Mouse (Mus musculus) limb, embryonic 10.5 days (tissue): ENCODE results near the gene Slc17a8. TPM values are rescaled to one million over a fixed set of nuclear protein-coding genes. Genes with fewer than 3 reads are reported as not detected.
A peak's percentile ranks its signal among the peaks of the same experiment; 100 is the strongest.
"Not testable (repeated sequence)": the region's sequence is repeated elsewhere in the genome, so short reads cannot be mapped to it uniquely, and the experiment has no call there.

Experiments
- DNase-seq: peaks from one replicate; pipeline ENCODE4 v3.0.0-alpha.2; 2017; ENCODE audit warnings: low spot score
- H3K27ac ChIP-seq: fragments of 300-500 bp; sonication (generic); 2 replicates; pipeline ENCODE4 v1.5.1; 2016; ENCODE audit warnings: mild to moderate bottlenecking
- H3K27me3 ChIP-seq: fragments of 300-500 bp; sonication (generic); 2 replicates; pipeline ENCODE4 v1.6.1; 2016; ENCODE audit warnings: low read depth, mild to moderate bottlenecking; ENCODE audit not compliant: poor library complexity, severe bottlenecking
- H3K36me3 ChIP-seq: fragments of 300-500 bp; sonication (generic); 2 replicates; pipeline ENCODE4 v1.6.1; 2016; ENCODE audit warnings: mild to moderate bottlenecking, moderate library complexity
- H3K4me1 ChIP-seq: fragments of 300-500 bp; sonication (generic); 2 replicates; pipeline ENCODE4 v1.6.1; 2016
- H3K4me3 ChIP-seq: fragments of 300-500 bp; sonication (generic); 2 replicates; pipeline ENCODE4 v1.5.1; 2016; ENCODE audit warnings: mild to moderate bottlenecking, moderate library complexity
- H3K9me3 ChIP-seq: fragments of 300-500 bp; sonication (generic); replicated peaks from 2 replicates; pipeline ENCODE4 v1.6.1; 2016; ENCODE audit warnings: mild to moderate bottlenecking
- WGBS: fragments of 180-500 bp; shearing (Covaris S2); methylation state at CpG from one replicate; pipeline ENCODE4 v1.1.7; 2016; 5-methylcytosine and 5-hydroxymethylcytosine counted together
- polyA plus RNA-seq: library from polyadenylated mRNA; unstranded; fragments of >200 nt; fragmentation: Nextera tagmentation; extraction: Ambion mirVana; gene quantifications from 2 replicates; pipeline ENCODE4 v1.2.1, GENCODE M21; 2016

Slc17a8 gene
- polyA plus RNA-seq = not detected in 2 replicates

DNA sequence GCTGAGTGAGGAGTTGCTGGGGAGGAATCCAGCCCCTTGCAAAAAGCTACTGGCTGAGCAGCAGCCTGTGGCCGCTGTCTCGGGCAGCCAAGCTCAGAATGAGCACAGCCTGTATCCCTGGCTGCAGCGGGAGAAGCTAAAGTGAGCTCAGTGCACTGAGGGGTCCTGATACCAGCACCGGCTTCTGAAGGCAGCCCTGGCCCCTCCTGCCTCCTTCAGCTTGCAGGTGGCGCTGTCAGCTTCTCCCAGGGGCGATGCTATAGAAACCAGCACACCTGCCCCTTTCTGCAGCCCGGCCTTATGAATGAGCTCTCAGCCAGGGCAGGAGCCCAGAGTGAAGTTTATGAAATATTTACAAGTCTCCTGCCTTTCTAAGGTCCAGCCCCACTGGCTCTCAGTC is at the start of gene Slc17a8:
TSS of gene Slc17a8 (minus strand) at position 125 of the 400 bp plus-strand sequence.
- Histone ChIP-seq H3K27me3 (no peaks in the 10 kb centered on the region), H3K9me3 (no peaks in the 10 kb centered on the region), H3K36me3 (no peaks in the 10 kb centered on the region), H3K4me3 (no peak within 1 kb of the TSS), H3K4me1 (no peaks in the 10 kb centered on the region), H3K27ac (no peak within 1 kb of the TSS)
- peak; percentile 31 for DNase-seq
- WGBS = 27% methylated on average over 7 of the region's 7 CpGs

DNA sequence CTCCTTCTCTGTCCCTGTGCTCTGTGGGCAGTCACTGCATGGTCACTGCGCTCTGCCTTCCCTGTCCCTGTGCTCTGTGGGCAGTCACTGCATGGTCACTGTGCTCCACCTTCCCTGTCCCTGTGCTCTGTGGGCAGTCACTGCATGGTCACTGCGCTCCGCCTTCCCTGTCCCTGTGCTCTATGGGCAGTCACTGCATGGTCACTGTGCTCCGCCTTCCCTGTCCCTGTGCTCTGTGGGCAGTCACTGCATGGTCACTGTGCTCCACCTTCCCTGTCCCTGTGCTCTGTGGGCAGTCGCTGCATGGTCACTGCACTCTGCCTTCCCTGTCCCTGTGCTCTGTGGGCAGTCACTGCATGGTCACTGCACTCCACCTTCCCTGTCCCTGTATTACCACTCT is 49.3 kb upstream of the Slc17a8 start:
- H3K4me3 ChIP-seq, H3K4me1 ChIP-seq, H3K27me3 ChIP-seq, H3K36me3 ChIP-seq, DNase-seq, H3K9me3 ChIP-seq, H3K27ac ChIP-seq: not testable (repeated sequence)
- WGBS = 95% methylated on average over 5 of the region's 5 CpGs

DNA sequence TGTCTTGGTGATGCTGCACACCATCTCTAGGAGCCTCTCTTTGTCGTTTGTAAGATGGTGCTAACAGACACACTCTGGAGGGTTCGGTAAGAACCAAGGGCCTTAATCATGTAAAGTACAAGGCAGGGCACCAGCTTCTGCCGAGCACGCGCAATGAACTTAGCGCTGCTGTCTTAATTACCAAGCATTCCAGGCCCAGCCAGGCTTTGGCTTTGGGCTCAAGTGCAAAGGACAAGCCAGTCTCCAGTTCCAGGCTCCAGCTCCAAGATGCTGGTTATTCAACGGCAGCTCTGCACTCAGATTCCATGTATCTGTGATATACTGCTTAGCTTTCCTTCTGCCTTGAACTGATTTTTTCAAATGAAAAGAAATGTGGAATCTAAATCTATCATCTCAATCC is 46.5 kb upstream of the Slc17a8 start:
- Histone ChIP-seq H3K27me3 (no peaks in the 10 kb centered on the region), H3K4me1 (no peaks in the 10 kb centered on the region), H3K9me3 (no peaks in the 10 kb centered on the region), H3K27ac (no peak overlapping the region), H3K36me3 (peaks cover 11% of the 10 kb centered on the region), H3K4me3 (no peak overlapping the region)
- WGBS = 85% methylated on average over 7 of the region's 7 CpGs
- no peak for DNase-seq

DNA sequence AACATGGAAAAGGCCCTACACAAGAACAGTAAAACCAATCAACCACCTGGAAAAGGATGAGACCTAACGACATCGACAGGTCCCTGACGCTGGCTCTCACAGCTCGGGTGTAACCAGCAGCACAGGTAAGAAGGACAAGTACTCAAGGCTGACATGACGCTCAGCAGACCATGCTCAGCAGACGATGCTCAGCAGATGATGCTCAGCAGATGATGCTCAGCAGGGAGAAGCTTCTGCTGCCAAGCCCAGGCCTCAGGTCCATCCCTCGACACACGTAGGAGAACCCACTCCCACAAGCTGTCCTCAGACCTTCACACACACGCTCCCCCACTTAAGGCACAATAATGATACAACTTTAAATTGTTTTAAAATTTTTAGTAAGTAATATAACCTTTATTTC is 44.6 kb upstream of the Slc17a8 start:
- no peaks in the 10 kb centered on the region for H3K9me3 ChIP-seq
- H3K27me3 ChIP-seq = no peaks in the 10 kb centered on the region
- no peak for DNase-seq
- H3K36me3 ChIP-seq = peaks cover 22% of the 10 kb centered on the region
- 94% methylated on average over 9 of the region's 9 CpGs for WGBS
- no peak overlapping the region for H3K4me3 ChIP-seq
- H3K27ac ChIP-seq = no peak overlapping the region
- no peaks in the 10 kb centered on the region for H3K4me1 ChIP-seq

DNA sequence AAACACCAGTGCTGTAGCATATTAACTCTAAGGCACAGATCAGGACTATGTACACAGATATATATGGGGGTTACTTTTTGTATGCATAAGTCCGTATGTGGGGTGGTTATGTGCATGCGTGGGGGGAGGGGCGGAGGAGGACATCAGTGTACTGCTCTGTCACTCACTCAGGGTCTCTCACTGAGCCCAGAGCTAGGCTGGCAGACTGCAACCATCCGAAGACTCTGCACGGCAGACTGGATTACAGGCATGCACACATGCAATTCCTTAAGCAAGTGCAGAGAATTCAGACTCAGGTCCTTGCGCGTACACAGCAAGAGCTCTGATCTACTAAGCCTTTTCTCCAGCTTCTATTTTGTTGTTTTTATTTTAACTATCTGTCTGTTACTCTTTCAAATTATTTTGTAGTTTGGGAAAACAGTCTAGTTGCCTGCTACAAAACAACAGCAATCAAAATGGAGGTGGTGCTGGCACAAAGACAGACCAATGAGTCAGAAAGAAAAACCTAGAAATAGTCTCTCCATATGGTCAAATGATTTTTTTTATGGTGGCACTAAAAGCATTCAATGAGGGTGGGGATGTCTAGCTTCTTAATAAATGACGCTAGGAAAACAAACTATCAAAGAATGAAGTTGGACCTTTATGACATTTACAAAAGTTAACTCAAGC is 44.1 kb upstream of the Slc17a8 start:
- Histone ChIP-seq H3K4me3 (no peak overlapping the region), H3K27ac (no peak overlapping the region), H3K36me3 (peaks cover 26% of the 10 kb centered on the region), H3K27me3 (no peaks in the 10 kb centered on the region), H3K4me1 (no peaks in the 10 kb centered on the region), H3K9me3 (no peaks in the 10 kb centered on the region)
- 97% methylated on average over 8 of the region's 8 CpGs for WGBS
- DNase-seq = no peak

DNA sequence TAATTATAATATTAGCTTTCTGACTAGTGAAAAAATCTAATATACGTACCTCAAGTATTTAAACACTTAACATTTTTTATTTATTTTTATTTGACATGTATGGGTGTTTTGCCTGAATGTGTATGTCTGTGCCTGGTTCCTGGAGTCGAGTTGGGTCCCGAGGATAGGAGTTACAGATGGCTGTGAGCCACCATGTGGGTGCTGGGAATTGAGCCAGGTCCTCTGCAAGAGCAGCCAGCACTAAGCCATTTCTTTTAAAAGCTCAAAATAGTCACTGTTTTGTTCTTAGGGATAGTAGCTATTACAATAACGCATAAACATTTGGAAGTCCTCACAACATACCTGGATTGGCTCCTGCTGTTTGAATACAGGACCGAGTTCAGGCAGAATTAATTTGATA is 35.3 kb upstream of the Slc17a8 start:
- 94% methylated on average over 5 of the region's 5 CpGs for WGBS
- Histone ChIP-seq H3K4me3 (no peak overlapping the region), H3K9me3 (no peaks in the 10 kb centered on the region), H3K36me3 (peaks cover 78% of the 10 kb centered on the region), H3K27me3 (no peaks in the 10 kb centered on the region), H3K4me1 (no peaks in the 10 kb centered on the region), H3K27ac (no peak overlapping the region)
- no peak for DNase-seq

DNA sequence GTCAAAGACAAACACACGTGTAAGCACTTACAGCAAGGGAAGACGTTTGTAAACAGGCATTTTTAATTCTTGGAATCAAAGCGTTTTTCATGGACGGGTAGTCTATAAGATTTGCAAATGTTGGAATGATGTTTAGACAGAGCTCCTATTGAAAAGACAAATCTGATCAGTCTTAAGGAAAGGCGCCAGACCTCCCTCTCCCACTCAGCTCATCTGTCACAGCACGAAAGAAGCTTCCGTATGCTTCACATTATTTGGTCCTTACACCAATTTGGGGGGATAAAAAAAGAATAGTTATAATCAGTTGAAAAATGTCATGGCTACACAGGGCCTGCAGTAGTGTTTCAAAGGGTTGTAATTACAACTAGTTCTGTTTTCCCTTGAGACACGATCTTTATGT is 31.9 kb upstream of the Slc17a8 start:
- peaks cover 74% of the 10 kb centered on the region for H3K36me3 ChIP-seq
- 90% methylated on average over 8 of the region's 8 CpGs for WGBS
- H3K27ac ChIP-seq = no peak overlapping the region

DNA sequence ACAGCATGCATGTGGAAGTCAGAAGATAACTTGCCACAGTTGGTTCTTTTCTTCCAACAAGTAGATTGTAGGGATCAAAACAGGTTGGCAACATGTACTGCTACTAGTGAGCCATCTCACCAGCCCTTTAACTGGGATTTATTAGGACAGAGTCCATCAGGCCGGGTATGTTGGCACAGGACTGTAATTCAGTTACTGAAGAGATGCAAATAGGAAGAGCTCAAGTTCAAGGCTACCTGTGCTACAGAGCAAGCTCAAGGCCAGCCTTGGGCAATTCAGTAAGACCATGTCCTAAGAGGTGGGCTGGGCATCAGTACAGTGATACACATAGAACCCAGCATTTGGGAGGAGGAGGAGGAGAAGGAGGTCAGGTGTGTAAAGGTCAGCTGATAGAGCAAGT is 30.6 kb upstream of the Slc17a8 start:
- Histone ChIP-seq H3K4me3 (no peak overlapping the region), H3K27ac (no peak overlapping the region), H3K36me3 (peaks cover 68% of the 10 kb centered on the region), H3K9me3 (no peaks in the 10 kb centered on the region), H3K27me3 (no peaks in the 10 kb centered on the region), H3K4me1 (no peaks in the 10 kb centered on the region)
- DNase-seq = no peak
- 81% methylated on average over 1 of the region's 1 CpGs for WGBS

More for the DNA sequence above, 31.9 kb upstream of the Slc17a8 start:
- Histone ChIP-seq H3K4me1 (no peaks in the 10 kb centered on the region), H3K9me3 (no peaks in the 10 kb centered on the region), H3K4me3 (no peak overlapping the region), H3K27me3 (no peaks in the 10 kb centered on the region)
- no peak for DNase-seq

DNA sequence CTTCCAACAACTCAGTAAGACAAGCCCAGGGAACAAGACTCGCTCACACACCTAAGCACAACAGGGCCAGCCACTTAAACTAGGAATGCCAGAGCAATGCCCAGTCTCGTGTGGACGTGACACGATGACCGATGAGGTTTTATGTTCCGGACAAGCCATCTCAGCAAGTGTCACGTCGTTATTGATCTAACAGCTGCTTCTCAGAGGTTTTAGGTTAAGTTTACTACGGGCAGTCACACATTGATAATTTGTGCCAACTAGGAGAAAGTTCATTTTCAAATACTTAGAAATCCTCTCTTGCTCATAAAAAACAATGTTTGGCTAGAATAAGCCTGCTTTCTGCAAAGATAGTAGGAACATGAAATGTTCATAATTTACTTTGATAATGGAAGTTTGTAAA is 25.9 kb upstream of the Slc17a8 start:
- Histone ChIP-seq H3K4me3 (no peak overlapping the region), H3K4me1 (no peaks in the 10 kb centered on the region), H3K9me3 (no peaks in the 10 kb centered on the region), H3K27me3 (no peaks in the 10 kb centered on the region), H3K27ac (no peak overlapping the region), H3K36me3 (peaks cover 73% of the 10 kb centered on the region)
- DNase-seq = no peak
- WGBS = 88% methylated on average over 9 of the region's 9 CpGs

DNA sequence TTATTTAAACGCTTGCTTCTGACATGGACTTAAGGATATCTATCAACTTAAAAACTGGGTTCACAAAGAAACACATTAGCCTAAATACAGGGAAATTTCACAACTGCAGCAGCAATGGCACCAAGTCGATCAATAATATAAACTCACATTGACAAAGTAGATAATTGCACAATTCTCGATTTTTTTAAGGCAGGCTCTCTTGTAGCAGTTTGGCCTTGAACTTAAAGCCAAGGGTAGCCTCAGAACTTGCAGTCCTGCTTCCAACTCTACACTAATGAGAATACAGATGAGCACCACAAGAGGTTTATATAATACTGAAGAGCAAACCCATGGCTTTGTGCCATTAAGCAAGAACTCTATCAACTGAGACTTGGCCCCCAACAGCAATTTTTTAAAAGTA is 15.9 kb upstream of the Slc17a8 start:
- Histone ChIP-seq H3K27ac (no peak overlapping the region), H3K9me3 (no peaks in the 10 kb centered on the region), H3K36me3 (peaks cover 27% of the 10 kb centered on the region), H3K4me3 (no peak overlapping the region), H3K27me3 (no peaks in the 10 kb centered on the region), H3K4me1 (no peaks in the 10 kb centered on the region)
- WGBS = 88% methylated on average over 3 of the region's 3 CpGs
- DNase-seq = no peak

DNA sequence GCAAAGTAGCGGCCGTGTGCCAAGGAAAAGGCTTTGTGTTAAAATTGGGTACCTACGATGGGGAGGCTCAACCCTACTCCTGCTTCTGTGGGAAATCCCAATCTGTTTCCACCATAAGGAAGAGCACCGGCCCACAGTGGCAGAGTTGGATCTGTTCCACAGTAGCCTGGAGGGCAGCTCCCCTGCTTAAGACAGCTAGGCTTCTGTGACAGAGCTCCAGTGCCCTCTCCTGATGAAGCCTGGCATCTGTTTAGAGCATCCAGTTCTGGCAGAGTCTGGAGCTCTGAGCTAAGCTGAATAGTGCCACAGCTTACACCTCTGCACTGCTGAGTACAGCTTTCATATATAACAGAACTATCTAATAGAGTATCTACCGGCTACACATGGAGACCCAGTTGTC is 14.0 kb upstream of the Slc17a8 start:
- WGBS = 90% methylated on average over 5 of the region's 5 CpGs
- no peak for DNase-seq
- H3K27me3 ChIP-seq = no peaks in the 10 kb centered on the region
- peaks cover 7% of the 10 kb centered on the region for H3K36me3 ChIP-seq
- H3K4me1 ChIP-seq = no peaks in the 10 kb centered on the region
- H3K9me3 ChIP-seq = no peaks in the 10 kb centered on the region
- H3K4me3 ChIP-seq = no peak overlapping the region
- no peak overlapping the region for H3K27ac ChIP-seq

DNA sequence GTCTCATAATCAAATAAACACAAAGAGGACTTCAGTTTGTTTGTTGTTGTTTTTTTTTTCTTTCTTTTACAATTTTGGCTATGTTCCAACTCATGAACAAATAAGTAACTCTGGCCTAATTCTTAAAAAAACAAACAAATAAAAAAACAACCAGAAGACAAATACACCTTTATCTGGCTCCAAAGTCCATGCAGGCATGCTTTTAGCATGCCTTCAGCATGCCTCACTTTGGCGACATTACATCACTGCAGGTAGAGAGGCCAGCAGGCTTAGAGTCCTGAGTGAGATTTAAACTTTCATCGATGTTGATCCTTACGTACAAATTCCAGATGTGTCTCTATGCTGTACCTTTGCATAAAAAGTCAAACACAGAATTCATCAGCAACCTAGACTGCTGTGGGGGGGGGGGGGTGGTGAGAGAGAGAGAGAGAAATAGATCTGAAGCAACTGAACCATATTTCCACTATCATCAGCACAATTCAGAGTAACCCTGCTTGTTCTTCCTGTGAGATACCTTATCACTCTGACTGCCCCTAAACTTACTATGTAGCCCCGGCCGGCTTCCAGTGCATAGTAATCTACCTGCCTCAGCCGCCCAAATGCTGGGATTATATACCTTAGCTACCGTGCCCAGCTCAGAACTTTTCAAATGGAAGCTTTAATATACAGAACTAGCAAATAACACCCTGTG is 12.8 kb upstream of the Slc17a8 start:
- H3K4me3 ChIP-seq = no peak overlapping the region
- no peak for DNase-seq
- no peaks in the 10 kb centered on the region for H3K9me3 ChIP-seq
- WGBS = 93% methylated on average over 7 of the region's 7 CpGs
- no peaks in the 10 kb centered on the region for H3K36me3 ChIP-seq
- H3K4me1 ChIP-seq = no peaks in the 10 kb centered on the region
- no peak overlapping the region for H3K27ac ChIP-seq
- H3K27me3 ChIP-seq = no peaks in the 10 kb centered on the region

DNA sequence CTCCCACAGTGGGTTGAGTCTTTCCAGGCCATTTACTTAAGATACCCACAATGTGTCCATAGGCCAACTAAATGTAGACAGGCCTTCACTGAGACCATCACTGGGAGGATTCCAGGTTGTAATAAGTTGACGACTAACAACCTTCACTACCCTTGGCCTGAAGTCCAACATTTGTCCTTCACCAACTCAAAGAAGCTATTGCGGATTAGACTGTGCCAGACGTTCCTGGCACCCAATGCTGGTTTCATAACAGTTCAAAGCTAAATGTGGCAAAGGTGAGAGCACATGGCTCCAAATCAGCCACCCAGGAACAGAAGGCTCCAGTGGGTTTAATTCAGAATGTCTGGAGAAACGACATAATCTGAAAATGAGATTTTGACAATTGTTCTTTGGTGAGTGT is 12.1 kb upstream of the Slc17a8 start:
- H3K9me3 ChIP-seq = no peaks in the 10 kb centered on the region
- WGBS = 95% methylated on average over 4 of the region's 4 CpGs
- DNase-seq = no peak

More for the DNA sequence above, 12.1 kb upstream of the Slc17a8 start:
- Histone ChIP-seq H3K36me3 (no peaks in the 10 kb centered on the region), H3K27me3 (no peaks in the 10 kb centered on the region), H3K4me3 (no peak overlapping the region), H3K4me1 (no peaks in the 10 kb centered on the region), H3K27ac (no peak overlapping the region)
